Mouse (Mus musculus): ENCODE results near the gene Uhrf1bp1. TPM values are rescaled to one million over a fixed set of nuclear protein-coding genes. Genes with fewer than 3 reads are reported as not detected.

Uhrf1bp1 gene
- polyA plus RNA-seq, 2 experiments = 8.0 to 13.5 TPM

- 0 out of 2 replicates have a peak overlapping the region, but pooled peaks have one; percentile 81 for H3K27ac ChIP-seq (replicated peaks; ENCODE audit: low read depth, low read length)
- 25% methylated on average over 7 of the region's 7 CpGs for WGBS
- no peak for ATAC-seq (ENCODE audit: low FRiP score, low read depth)
These were observed 37.2 kb upstream of the Uhrf1bp1 start for GRCm38 (mm10) chr17:27819011-27819410.

GRCm38 (mm10) chr17:27819521-27819970 is 36.7 kb upstream of the Uhrf1bp1 start:
- DNase-seq (ENCODE audit: low spot score) = no peak
- Histone ChIP-seq H3K27ac (replicated peaks; ENCODE audit: low read depth, low read length) (peak overlapping the region; percentile 81), H3K9ac (ENCODE audit: low read depth, low read length, severe bottlenecking) (peak overlapping the region; percentile 92), H3K9me3 (ENCODE audit: control insufficient read depth, low read length) (no peaks in the 10 kb centered on the region), H3K4me2 (replicated peaks; ENCODE audit: low read depth, low read length, severe bottlenecking) (peak overlapping the region; percentile 88), H3K4me3 (replicated peaks; ENCODE audit: low read length) (peak overlapping the region; percentile 95), H3K4me1 (ENCODE audit: control insufficient read depth, insufficient read depth, low read length) (peaks cover 17% of the 10 kb centered on the region), H3K27me3 (ENCODE audit: control insufficient read depth, insufficient read depth, low read length) (no peaks in the 10 kb centered on the region), H3K36me3 (ENCODE audit: control insufficient read depth, insufficient read depth, low read length) (no peaks in the 10 kb centered on the region)
- ATAC-seq (ENCODE audit: low FRiP score, low read depth) = no peak
- 1% methylated on average over 20 of the region's 20 CpGs for WGBS
- no peak for TF ChIP-seq POLR2A (IDR thresholded peaks at IDR 0.05; ENCODE audit: borderline replicate concordance, extremely low read depth, insufficient read depth, insufficient read length)

More at GRCm38 (mm10) chr17:27819011-27819410, 37.2 kb upstream of the Uhrf1bp1 start:
- no peak for TF ChIP-seq POLR2A (IDR thresholded peaks at IDR 0.05; ENCODE audit: borderline replicate concordance, extremely low read depth, insufficient read depth, insufficient read length)
- Histone ChIP-seq H3K4me3 (replicated peaks; ENCODE audit: low read length) (peak overlapping the region; percentile 95), H3K36me3 (ENCODE audit: control insufficient read depth, insufficient read depth, low read length) (no peaks in the 10 kb centered on the region), H3K27me3 (ENCODE audit: control insufficient read depth, insufficient read depth, low read length) (no peaks in the 10 kb centered on the region), H3K9ac (ENCODE audit: low read depth, low read length, severe bottlenecking) (peak overlapping the region; percentile 92), H3K4me1 (ENCODE audit: control insufficient read depth, insufficient read depth, low read length) (peaks cover 17% of the 10 kb centered on the region), H3K9me3 (ENCODE audit: control insufficient read depth, low read length) (no peaks in the 10 kb centered on the region), H3K4me2 (replicated peaks; ENCODE audit: low read depth, low read length, severe bottlenecking) (peak overlapping the region; percentile 88)
- DNase-seq (ENCODE audit: low spot score) = no peak

GRCm38 (mm10) chr17:27819971-27820567 is 36.2 kb upstream of the Uhrf1bp1 start:
- Histone ChIP-seq H3K27me3 (ENCODE audit: control insufficient read depth, insufficient read depth, low read length) (no peaks in the 10 kb centered on the region), H3K9me3 (ENCODE audit: control insufficient read depth, low read length) (no peaks in the 10 kb centered on the region), H3K27ac (replicated peaks; ENCODE audit: low read depth, low read length) (peak overlapping the region; percentile 81), H3K4me2 (replicated peaks; ENCODE audit: low read depth, low read length, severe bottlenecking) (peak overlapping the region; percentile 88), H3K4me1 (ENCODE audit: control insufficient read depth, insufficient read depth, low read length) (peaks cover 17% of the 10 kb centered on the region), H3K36me3 (ENCODE audit: control insufficient read depth, insufficient read depth, low read length) (no peaks in the 10 kb centered on the region), H3K4me3 (replicated peaks; ENCODE audit: low read length) (peak overlapping the region; percentile 95), H3K9ac (ENCODE audit: low read depth, low read length, severe bottlenecking) (peak overlapping the region; percentile 92)
- no peak for TF ChIP-seq POLR2A (IDR thresholded peaks at IDR 0.05; ENCODE audit: borderline replicate concordance, extremely low read depth, insufficient read depth, insufficient read length)
- ATAC-seq (ENCODE audit: low FRiP score, low read depth) = no peak; the same call in 1 of the 2 replicates
- WGBS = under 1% methylated on average over 28 of the region's 62 CpGs
- no peak for DNase-seq (ENCODE audit: low spot score)

- Histone ChIP-seq H3K27me3 (ENCODE audit: control insufficient read depth, insufficient read depth, low read length) (no peaks in the 10 kb centered on the region), H3K27ac (replicated peaks; ENCODE audit: low read depth, low read length) (peak within 1 kb of the TSS; percentile 81), H3K9ac (ENCODE audit: low read depth, low read length, severe bottlenecking) (peak within 1 kb of the TSS; percentile 92), H3K9me3 (ENCODE audit: control insufficient read depth, low read length) (no peaks in the 10 kb centered on the region), H3K4me2 (replicated peaks; ENCODE audit: low read depth, low read length, severe bottlenecking) (peak within 1 kb of the TSS; percentile 88), H3K36me3 (ENCODE audit: control insufficient read depth, insufficient read depth, low read length) (no peaks in the 10 kb centered on the region), H3K4me3 (replicated peaks; ENCODE audit: low read length) (peak within 1 kb of the TSS; percentile 95), H3K4me1 (ENCODE audit: control insufficient read depth, insufficient read depth, low read length) (peaks cover 17% of the 10 kb centered on the region)
- ATAC-seq (ENCODE audit: low FRiP score, low read depth) (peak; percentile 97), DNase-seq (ENCODE audit: low spot score) (peak; percentile 97)
- TF ChIP-seq POLR2A (IDR thresholded peaks at IDR 0.05; ENCODE audit: borderline replicate concordance, extremely low read depth, insufficient read depth, insufficient read length) = peak; percentile 77; the same call in 1 of the 2 replicates
- 3% methylated on average over 32 of the region's 56 CpGs for WGBS
These were observed 35.5 kb upstream of the Uhrf1bp1 start, which contains the start of gene D17Wsu92e for GRCm38 (mm10) chr17:27820568-27821406. Gene D17Wsu92e (minus strand): TSS chr17:27820648.

Measured in limb, embryonic 14.5 days (tissue).